Mouse (Mus musculus): Measurements from ENCODE around the gene Galnt11. TPM values are rescaled to one million over a fixed set of nuclear protein-coding genes. Genes with fewer than 3 reads are reported as not detected.

Galnt11 gene
- total and polyA plus RNA-seq, 3 experiments: 9.2 to 12.9 (median 10.1) TPM

GRCm38 (mm10) chr5:25215006-25215405 is 6.7 kb upstream of the Galnt11 start:
- peaks cover 0 to 2% of the 10 kb centered on the region in 2 experiments; a peak in 1 of 4 replicates for H3K4me1 ChIP-seq (ENCODE audit: control insufficient read depth in 1 of 2, insufficient read depth in 2 of 2)
- H3K27me3 ChIP-seq (replicated peaks): no peaks in the 10 kb centered on the region
- no peak for DNase-seq (ENCODE audit: extremely low read depth)
- H3K9me3 ChIP-seq (replicated peaks; ENCODE audit: low read length): no peaks in the 10 kb centered on the region
- no peak overlapping the region for H3K27ac ChIP-seq (ENCODE audit: insufficient read depth, low read depth)
- no peak overlapping the region for H3K4me3 ChIP-seq (replicated peaks in 1 of 3; ENCODE audit: low read depth in 2 of 3, low read length in 2 of 3, poor library complexity in 1 of 3)
- dilution Hi-C loops (cut with MboI; ENCODE audit: extremely low pct_ligation_motif_present, extremely low pct_unique_long_range_greater_than_20kb, low sequenced_read_pairs) (no loop called here), in situ Hi-C loops (cut with MboI; ENCODE audit: low pct_ligation_motif_present, low pct_unique_long_range_greater_than_20kb, low sequenced_read_pairs) (no loop called here)
- H3K79me2 ChIP-seq (replicated peaks; ENCODE audit: control insufficient read depth, extremely low read depth, insufficient read depth, poor library complexity, severe bottlenecking): no peaks in the 10 kb centered on the region
- H3K4me2 ChIP-seq (ENCODE audit: insufficient read depth, low read depth, poor library complexity, severe bottlenecking): no peak overlapping the region
- TF ChIP-seq CHD1 (IDR thresholded peaks at IDR 0.05; ENCODE audit: low read depth, low read length): no peak
- TF ChIP-seq SMC3 (IDR thresholded peaks at IDR 0.05; ENCODE audit: low read depth, low read length): no peak
- no peak for TF ChIP-seq USF2 (conservative IDR thresholded peaks at IDR 0.05; ENCODE audit: low read depth, low read length)
- H3K36me3 ChIP-seq (replicated peaks in 1 of 2; ENCODE audit: control insufficient read depth in 1 of 2, insufficient read depth in 1 of 2, low read length in 1 of 2): no peaks in the 10 kb centered on the region
- no peak overlapping the region for H3K9ac ChIP-seq (ENCODE audit: insufficient read depth, low read depth)

DNA sequence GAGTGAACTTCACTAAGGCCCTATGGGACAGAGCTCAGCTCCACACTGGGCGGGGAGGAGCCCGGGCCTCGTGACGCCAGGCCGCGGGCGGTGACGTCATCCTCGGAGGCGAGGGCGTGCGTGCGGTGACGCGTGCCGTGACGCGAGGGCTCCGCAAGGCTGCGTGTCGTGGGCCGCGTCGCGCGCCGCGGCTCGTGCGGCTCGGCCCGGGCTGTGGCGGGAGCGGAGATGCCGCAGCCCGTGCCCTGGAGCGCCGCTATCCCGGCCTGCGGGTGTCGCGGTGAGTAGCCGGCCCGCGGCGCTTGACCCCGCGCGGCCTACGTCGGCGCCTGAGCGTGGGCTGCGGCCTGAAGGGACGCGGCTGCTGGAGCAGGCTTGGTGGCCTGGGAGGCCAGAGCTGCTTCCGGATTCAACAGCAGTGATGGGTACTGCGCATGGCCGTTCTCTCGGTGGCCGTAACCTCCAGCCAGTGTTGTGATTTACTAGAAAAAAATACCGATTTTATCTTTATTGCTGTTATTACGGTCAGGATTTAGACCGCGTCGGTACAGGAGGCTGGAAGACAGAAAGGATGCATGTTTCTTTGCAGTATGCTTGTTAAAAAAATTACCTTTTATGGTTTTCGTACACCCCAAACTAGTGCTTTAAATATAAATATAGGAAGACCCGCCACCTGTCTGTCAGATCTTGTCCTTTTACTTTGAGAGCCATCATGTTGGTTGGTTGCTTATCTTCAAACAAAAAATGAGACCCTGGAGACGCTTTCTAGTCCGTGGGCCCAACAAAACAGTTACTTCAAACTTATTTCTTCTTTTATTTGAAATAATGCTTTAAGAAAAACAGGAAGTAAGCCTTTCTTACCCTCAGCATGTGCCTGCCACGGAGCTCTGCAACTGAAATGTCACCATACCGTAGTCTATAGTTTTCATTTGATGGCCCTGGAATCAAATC is 1.3 kb downstream of the Galnt11 start, which contains the start of gene E130116L18Rik:
TSS of gene E130116L18Rik (minus strand) at position 402 of the 951 bp plus-strand sequence.
- Histone ChIP-seq H3K4me2 (ENCODE audit: insufficient read depth, low read depth, poor library complexity, severe bottlenecking) (peak within 1 kb of the TSS; percentile 97), H3K9me3 (replicated peaks; ENCODE audit: low read length) (no peaks in the 10 kb centered on the region), H3K27ac (ENCODE audit: insufficient read depth, low read depth) (no peak within 1 kb of the TSS), H3K79me2 (replicated peaks; ENCODE audit: control insufficient read depth, extremely low read depth, insufficient read depth, poor library complexity, severe bottlenecking) (peaks cover 24% of the 10 kb centered on the region), H3K4me3 (replicated peaks in 1 of 3; ENCODE audit: low read depth in 2 of 3, low read length in 2 of 3, poor library complexity in 1 of 3) (peak within 1 kb of the TSS; percentile 64 to 68 (median 67)), H3K9ac (ENCODE audit: insufficient read depth, low read depth) (peak within 1 kb of the TSS; percentile 60), H3K4me1 (ENCODE audit: control insufficient read depth in 1 of 2, insufficient read depth in 2 of 2) (peaks cover 5 to 22% of the 10 kb centered on the region in 2 experiments; a peak in 3 of 4 replicates), H3K36me3 (replicated peaks in 1 of 2; ENCODE audit: control insufficient read depth in 1 of 2, insufficient read depth in 1 of 2, low read length in 1 of 2) (peaks cover under 1 to 18% of the 10 kb centered on the region in 2 experiments), H3K27me3 (replicated peaks) (no peaks in the 10 kb centered on the region)
- dilution Hi-C loops (cut with MboI; ENCODE audit: extremely low pct_ligation_motif_present, extremely low pct_unique_long_range_greater_than_20kb, low sequenced_read_pairs) (no loop called here), in situ Hi-C loops (cut with MboI; ENCODE audit: low pct_ligation_motif_present, low pct_unique_long_range_greater_than_20kb, low sequenced_read_pairs) (no loop called here)
- peak; percentile 82 for DNase-seq (ENCODE audit: extremely low read depth)
- TF ChIP-seq UBTF (IDR thresholded peaks at IDR 0.05; ENCODE audit: low read depth, low read length): peak; percentile 75; the same call in 1 of the 2 replicates
- TF ChIP-seq ETS1 (conservative IDR thresholded peaks at IDR 0.05; ENCODE audit: low read depth, low read length): peak; percentile 46; the same call in 1 of the 2 replicates
- 0 out of 2 replicates have a peak, but pooled peaks have one; percentile 27 for TF ChIP-seq IRF4 (IDR thresholded peaks at IDR 0.05; ENCODE audit: low read depth, low read length)
- TF ChIP-seq CTCF (conservative IDR thresholded peaks at IDR 0.05 in 1 of 2, IDR thresholded peaks at IDR 0.05 in 1 of 2; ENCODE audit: low read depth in 2 of 2, low read length in 2 of 2): 0 out of 4 replicates have a peak, but pooled peaks of 1 of the 2 experiments have one; percentile 0
- no peak for TF ChIP-seq ZKSCAN1 (IDR thresholded peaks at IDR 0.05; ENCODE audit: borderline replicate concordance, low read depth, low read length)
- peak; percentile 94 for TF ChIP-seq ELF1 (IDR thresholded peaks at IDR 0.05; ENCODE audit: low read depth, low read length)
- 0 out of 2 replicates have a peak, but pooled peaks have one; percentile 60 for TF ChIP-seq KAT2A (IDR thresholded peaks at IDR 0.05; ENCODE audit: insufficient replicate concordance, low read length)
- TF ChIP-seq MAZ (IDR thresholded peaks at IDR 0.05; ENCODE audit: low read depth, low read length): 0 out of 2 replicates have a peak, but pooled peaks have one; percentile 20
- TF ChIP-seq MAFK (IDR thresholded peaks at IDR 0.05; ENCODE audit: insufficient replicate concordance, low read length): no peak
- TF ChIP-seq MEF2A (IDR thresholded peaks at IDR 0.05; ENCODE audit: borderline replicate concordance, low read depth, low read length): peak; percentile 43; the same call in 1 of the 2 replicates
- TF ChIP-seq POLR2A (IDR thresholded peaks at IDR 0.05; ENCODE audit: low read depth, low read length): peak; percentile 74; the same call in 1 of the 2 replicates
- no peak for TF ChIP-seq USF2 (conservative IDR thresholded peaks at IDR 0.05; ENCODE audit: low read depth, low read length)
- peak; percentile 80 for TF ChIP-seq NRF1 (IDR thresholded peaks at IDR 0.05; ENCODE audit: low read depth, low read length)
- TF ChIP-seq GABPA (IDR thresholded peaks at IDR 0.05; ENCODE audit: insufficient replicate concordance, low read depth, low read length): peak; percentile 99
- TF ChIP-seq TBP (conservative IDR thresholded peaks at IDR 0.05; ENCODE audit: low read depth, low read length): 0 out of 2 replicates have a peak, but pooled peaks have one; percentile 39
- TF ChIP-seq ZC3H11A (IDR thresholded peaks at IDR 0.05; ENCODE audit: low read depth, low read length): no peak
- TF ChIP-seq MYC (IDR thresholded peaks at IDR 0.05; ENCODE audit: low read depth, low read length): peak; percentile 68
- no peak for TF ChIP-seq RAD21 (IDR thresholded peaks at IDR 0.05; ENCODE audit: low read depth, low read length)
- no peak for TF ChIP-seq POLR2AphosphoS2 (IDR thresholded peaks at IDR 0.05; ENCODE audit: low read depth, low read length)
- peak; percentile 75 for TF ChIP-seq NELFE (IDR thresholded peaks at IDR 0.05; ENCODE audit: low read depth, low read length)
- TF ChIP-seq TCF12 (IDR thresholded peaks at IDR 0.05; ENCODE audit: low read depth, low read length): peak; percentile 59; the same call in 1 of the 2 replicates
- peak; percentile 52; the same call in 1 of the 2 replicates for TF ChIP-seq MXI1 (IDR thresholded peaks at IDR 0.05; ENCODE audit: low read depth, low read length)
- peak; percentile 53; the same call in 1 of the 2 replicates for TF ChIP-seq ZMIZ1 (IDR thresholded peaks at IDR 0.05; ENCODE audit: low read depth, low read length)
- TF ChIP-seq HCFC1 (IDR thresholded peaks at IDR 0.05; ENCODE audit: low read depth, low read length): peak; percentile 63
- TF ChIP-seq BHLHE40 (IDR thresholded peaks at IDR 0.05; ENCODE audit: low read depth, low read length): peak; percentile 89
- no peak for TF ChIP-seq EP300 (IDR thresholded peaks at IDR 0.05; ENCODE audit: low read length)
- TF ChIP-seq MAX (IDR thresholded peaks at IDR 0.05; ENCODE audit: low read length): peak; percentile 65

All from CH12.LX (cell line).